In genomic region chr1:69227864-69228263, GRCm38 (mm10) we compare ENCODE assay signal across 15 mouse cellular contexts.
"Had no signal": no experiment of that assay in that cellular context is flagged by ENCODE, and none has a peak within 500 bp of the region (broad histone marks: within the 10 kb centered on the region; RNA-seq: fewer than 3 reads in every experiment).

No protein-coding gene starts in this region.

- H3K36me3 ChIP-seq: limb, embryonic 12.5 days; limb, embryonic 15.5 days; midbrain, embryonic 12.5 days; midbrain, embryonic 15.5 days; neural tube, embryonic 13.5 days had no signal

- DNase-seq: kidney, postnatal 25 days; layer of hippocampus, adult 9-11 months; left cerebral cortex, postnatal 4 days; liver, postnatal 0 days; lung, embryonic 14.5 days; retina, postnatal 1 day; thymus, adult 18-20 months; thymus, postnatal 36 days had no signal

- H3K4me3 ChIP-seq: layer of hippocampus, adult 2 months; left cerebral cortex, adult 2 months; limb, embryonic 12.5 days; limb, embryonic 15.5 days; midbrain, embryonic 12.5 days; midbrain, embryonic 15.5 days; neural tube, embryonic 13.5 days had no signal

- H3K27me3 ChIP-seq: limb, embryonic 12.5 days; limb, embryonic 15.5 days; midbrain, embryonic 12.5 days; midbrain, embryonic 15.5 days; neural tube, embryonic 13.5 days had no signal
